Mouse (Mus musculus): Measurements from ENCODE around the gene Wdr48.

DNA sequence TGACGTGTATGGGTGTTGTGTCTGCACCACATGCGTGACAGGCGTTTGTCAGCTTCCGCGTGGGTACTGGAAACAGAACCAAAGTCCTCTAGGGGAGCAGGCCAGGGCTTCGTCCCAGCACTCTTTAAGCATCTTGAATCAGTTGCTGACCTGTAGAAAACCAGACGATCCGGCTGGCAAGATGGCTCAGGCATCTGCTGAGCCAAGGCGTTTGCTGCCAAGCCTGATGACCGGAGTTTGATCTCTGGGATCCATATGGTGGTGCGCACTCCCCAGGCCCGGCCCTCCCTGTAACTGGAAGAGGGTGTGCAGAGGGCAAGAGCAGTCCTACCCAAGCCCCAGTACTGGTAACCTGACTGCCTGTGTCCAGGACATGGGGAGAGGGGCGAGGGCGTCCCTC lies 47.2 kb downstream of the Wdr48 start:
- TF ChIP-seq POLR2A (IDR thresholded peaks at IDR 0.05; ENCODE audit: insufficient read depth, low read depth, low read length) (no peak), CTCF (IDR thresholded peaks at IDR 0.05) (no peak), EP300 (IDR thresholded peaks at IDR 0.05; ENCODE audit: insufficient read depth, low read depth, low read length) (no peak)
